Mouse (Mus musculus) spleen, adult 2 months (tissue): ENCODE data around the gene Vamp1.

Source experiments
- CTCF ChIP-seq: fragments of 200-500 bp; IDR thresholded peaks from 2 replicates; pipeline ENCODE4 v1.5.1; 2011; ENCODE audit warnings: mild to moderate bottlenecking, inconsistent platforms; ENCODE audit not compliant: insufficient read depth, insufficient read length, insufficient replicate concordance; ENCODE audit errors: extremely low read depth
- POLR2A ChIP-seq: fragments of 200-500 bp; IDR thresholded peaks from 2 replicates; pipeline ENCODE4 v1.6.1; 2011; ENCODE audit warnings: low read depth, low read length, inconsistent platforms

DNA sequence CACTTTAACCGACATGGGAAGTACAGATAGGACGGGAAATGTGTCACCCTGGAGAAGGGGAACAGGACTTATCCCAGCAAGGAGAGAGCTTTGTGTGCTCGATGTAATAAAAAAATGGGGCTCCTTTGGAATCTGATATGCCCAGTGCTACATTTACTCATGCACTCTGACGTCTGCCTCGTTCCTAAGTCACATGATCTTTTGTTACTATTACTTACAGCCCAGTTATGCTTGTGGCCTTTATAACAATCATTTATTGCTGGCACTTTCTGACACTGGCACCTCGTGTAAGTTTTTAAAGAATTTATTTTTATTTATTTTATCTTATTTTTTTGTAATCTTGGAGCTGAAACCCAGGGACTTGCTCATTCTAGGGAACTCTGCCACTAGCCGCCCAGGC, 22.0 kb upstream of the Vamp1 start:
- TF ChIP-seq CTCF (no peak), POLR2A (no peak)
